Mouse (Mus musculus) layer of hippocampus, postnatal 10 days (tissue): ENCODE data around the gene Nifk. TPM values are rescaled to one million over a fixed set of nuclear protein-coding genes. Genes with fewer than 3 reads are reported as not detected.

ENCODE experiments used
- DNase-seq, 2 experiments: peaks; one replicate each; pipeline ENCODE4 v3.0.0; 2021; ENCODE audit warnings: low spot score in 2 of 2
- long read RNA-seq: library from polyadenylated mRNA; stranded (forward); transcript quantifications from one replicate; pipeline ENCODE4 v2.0.0, GENCODE M21; 2023
- total RNA-seq, 2 experiments: library from RNA; stranded (reverse); gene quantifications; 2 replicates each; pipeline ENCODE4 v1.2.3; 2021

Gene Nifk
- 10 to 100 TPM; 31.4 to 33.5 TPM for total RNA-seq
- long read RNA-seq, transcript Nifk-201 (7 exons, 1,889 nt): major isoform, 64 of 67 reads
- long read RNA-seq, partial matches to known transcripts: 0 of 67 reads
- long read RNA-seq, other reads (novel, unspliced or antisense): 3 of 67 reads

GRCm38 (mm10) chr1:118321661-118322201 lies at the start of gene Nifk:
Gene Nifk (plus strand): TSS chr1:118321839.
- peak; percentile 93 to 94 for DNase-seq

- DNase-seq: peak in 1 of 2 experiments; percentile 35
Observed at GRCm38 (mm10) chr1:118275139-118275538, 46.5 kb upstream of the Nifk start.

GRCm38 (mm10) chr1:118292291-118292690 lies 29.3 kb upstream of the Nifk start:
- DNase-seq: no peak

- DNase-seq: no peak
Observed at GRCm38 (mm10) chr1:118294192-118294591, 27.4 kb upstream of the Nifk start.

- peak; percentile 62 to 67 for DNase-seq
Observed at GRCm38 (mm10) chr1:118294826-118295225, 26.8 kb upstream of the Nifk start.

- no peak for DNase-seq
Observed at GRCm38 (mm10) chr1:118296673-118297072, 25.0 kb upstream of the Nifk start.

GRCm38 (mm10) chr1:118297719-118298118 lies 23.9 kb upstream of the Nifk start:
- no peak for DNase-seq

- peak; percentile 90 to 93 for DNase-seq
Observed at GRCm38 (mm10) chr1:118310780-118311621, 10.6 kb upstream of the Nifk start.

- DNase-seq: no peak
Observed at GRCm38 (mm10) chr1:118311622-118312326, 9.9 kb upstream of the Nifk start, which contains the start of gene Tsn. Gene Tsn (minus strand): TSS chr1:118311739.

GRCm38 (mm10) chr1:118320696-118321095 lies 943 bp upstream of the Nifk start:
- peak; percentile 26 to 37 for DNase-seq

- DNase-seq: no peak
Observed at GRCm38 (mm10) chr1:118334749-118335713, 13.4 kb downstream of the Nifk start.

- no peak for DNase-seq
Observed at GRCm38 (mm10) chr1:118335847-118336246, 14.2 kb downstream of the Nifk start.

- no peak for DNase-seq
Observed at GRCm38 (mm10) chr1:118337921-118338320, 16.3 kb downstream of the Nifk start.

- DNase-seq: no peak
Observed at GRCm38 (mm10) chr1:118343649-118344435, 22.2 kb downstream of the Nifk start.

GRCm38 (mm10) chr1:118349922-118350321 lies 28.3 kb downstream of the Nifk start:
- DNase-seq: no peak

- no peak for DNase-seq
Observed at GRCm38 (mm10) chr1:118359071-118359761, 37.6 kb downstream of the Nifk start.

- DNase-seq: no peak
Observed at GRCm38 (mm10) chr1:118367970-118368369, 46.3 kb downstream of the Nifk start.

- no peak for DNase-seq
Observed at GRCm38 (mm10) chr1:118368721-118369461, 47.3 kb downstream of the Nifk start.
